ENCODE assay signal across 17 mouse cellular contexts in the genomic region with DNA sequence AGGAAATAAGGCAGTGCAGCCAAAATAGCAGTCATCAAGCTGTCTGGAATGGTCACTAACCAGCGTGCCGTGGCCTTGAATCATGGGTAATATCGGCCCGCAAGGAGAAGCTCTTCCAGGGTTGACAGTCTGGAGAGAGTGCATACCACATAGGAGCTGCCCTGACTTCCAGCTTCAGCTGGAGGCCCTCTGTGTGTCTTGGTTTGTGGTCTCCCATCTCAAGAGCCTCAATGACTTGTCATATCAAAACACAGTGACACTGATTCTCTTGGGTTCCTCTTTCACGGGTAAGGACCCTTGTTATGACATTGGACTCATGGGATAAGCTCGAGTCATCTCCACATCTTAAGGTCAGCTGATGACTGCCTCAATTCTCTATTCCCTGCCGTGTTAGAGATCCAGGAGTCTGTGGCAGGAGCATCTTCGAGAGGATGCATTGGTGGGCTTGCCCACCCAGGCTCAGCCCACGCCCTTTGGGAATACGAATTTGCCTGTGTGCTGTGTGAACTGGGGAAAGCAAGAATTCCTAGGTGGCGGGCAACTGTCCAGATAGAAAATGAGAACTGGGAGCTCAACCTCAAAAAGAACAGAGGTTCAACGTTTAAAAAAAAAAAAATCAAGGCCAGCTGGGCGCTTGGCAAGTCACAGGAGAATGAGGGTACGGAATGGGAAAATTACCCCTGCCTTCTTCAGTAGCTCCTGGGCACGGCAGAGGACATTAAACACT.
DNase-seq lines count a peak whose midpoint lies in the region; ATAC-seq and TF ChIP-seq lines count a peak whose summit lies in the region.
"Had no signal": no experiment of that assay in that cellular context is flagged by ENCODE, and none has a peak within 500 bp of the region (broad histone marks: within the 10 kb centered on the region; RNA-seq: fewer than 3 reads in every experiment).

No protein-coding gene starts in this region.

- H3K9me3 ChIP-seq in kidney, embryonic 14.5 days (ENCODE audit: control insufficient read depth, low read length) = no peaks in the 10 kb centered on the region
- H3K9me3 ChIP-seq in forebrain, embryonic 13.5 days (replicated peaks) = no peaks in the 10 kb centered on the region
- H3K9me3 ChIP-seq: embryonic facial prominence, embryonic 12.5 days; heart, embryonic 13.5 days; hindbrain, embryonic 15.5 days had no signal

- 87% methylated on average over 15 of the region's 15 CpGs for WGBS in small intestine, adult 2 months
- WGBS in kidney, embryonic 14.5 days = 87% methylated on average over 15 of the region's 15 CpGs
- 91% methylated on average over 15 of the region's 15 CpGs for WGBS in forebrain, embryonic 13.5 days

- TF ChIP-seq CTCF in small intestine, adult 2 months (IDR thresholded peaks at IDR 0.05; ENCODE audit: extremely low read depth, insufficient read length, insufficient replicate concordance, low read depth, low read length) = no peak

- no peaks in the 10 kb centered on the region for H3K36me3 ChIP-seq in small intestine, adult 2 months (ENCODE audit: control insufficient read depth, insufficient read depth, low read length)
- H3K36me3 ChIP-seq in kidney, embryonic 14.5 days (ENCODE audit: control insufficient read depth, insufficient read depth, low read length) = no peaks in the 10 kb centered on the region
- no peaks in the 10 kb centered on the region for H3K36me3 ChIP-seq in forebrain, embryonic 13.5 days (ENCODE audit: poor library complexity, severe bottlenecking)
- H3K36me3 ChIP-seq: embryonic facial prominence, embryonic 12.5 days; heart, embryonic 13.5 days; hindbrain, embryonic 15.5 days had no signal

- no peaks in the 10 kb centered on the region for H3K27me3 ChIP-seq in small intestine, adult 2 months (ENCODE audit: control insufficient read depth, insufficient read depth, low read length)
- no peaks in the 10 kb centered on the region for H3K27me3 ChIP-seq in kidney, embryonic 14.5 days (ENCODE audit: control insufficient read depth, insufficient read depth, low read length)
- no peaks in the 10 kb centered on the region for H3K27me3 ChIP-seq in forebrain, embryonic 13.5 days
- H3K27me3 ChIP-seq: embryonic facial prominence, embryonic 12.5 days; heart, embryonic 13.5 days; hindbrain, embryonic 15.5 days had no signal

- DNase-seq in adrenal gland, adult 8-10 months = peak; percentile 6
- DNase-seq in adrenal gland, adult 2 months = no peak
- peak; percentile 22 for DNase-seq in 416B (ENCODE audit: low read depth)
- DNase-seq: adrenal gland, postnatal 25 days; cerebellum, adult 11 months; cerebellum, adult 8-10 months; cerebellum, postnatal 14 days; gastrocnemius, postnatal 10 days; heart, postnatal 36 days had no signal

- H3K9ac ChIP-seq in kidney, embryonic 14.5 days (ENCODE audit: low read depth, low read length) = no peak overlapping the region
- H3K9ac ChIP-seq in forebrain, embryonic 13.5 days = no peak overlapping the region
- H3K9ac ChIP-seq: embryonic facial prominence, embryonic 12.5 days; heart, embryonic 13.5 days; hindbrain, embryonic 15.5 days had no signal

- no peak for TF ChIP-seq POLR2A in small intestine, adult 2 months (IDR thresholded peaks at IDR 0.05; ENCODE audit: low read depth, low read length)

- no peaks in the 10 kb centered on the region for H3K4me1 ChIP-seq in small intestine, adult 2 months (ENCODE audit: control insufficient read depth, insufficient read depth, insufficient read length, low read length)
- no peaks in the 10 kb centered on the region for H3K4me1 ChIP-seq in kidney, embryonic 14.5 days (ENCODE audit: control insufficient read depth, insufficient read depth, low read length)
- no peaks in the 10 kb centered on the region for H3K4me1 ChIP-seq in forebrain, embryonic 13.5 days
- H3K4me1 ChIP-seq: embryonic facial prominence, embryonic 12.5 days; heart, embryonic 13.5 days; hindbrain, embryonic 15.5 days had no signal

- no peak overlapping the region for H3K4me2 ChIP-seq in kidney, embryonic 14.5 days (replicated peaks; ENCODE audit: low read depth, low read length)
- H3K4me2 ChIP-seq in forebrain, embryonic 13.5 days = no peak overlapping the region
- H3K4me2 ChIP-seq: embryonic facial prominence, embryonic 12.5 days; heart, embryonic 13.5 days; hindbrain, embryonic 15.5 days had no signal

- H3K4me3 ChIP-seq in small intestine, adult 2 months (ENCODE audit: low read depth, low read length) = no peak overlapping the region
- no peak overlapping the region for H3K4me3 ChIP-seq in kidney, embryonic 14.5 days (ENCODE audit: low read length)
- H3K4me3 ChIP-seq in forebrain, embryonic 13.5 days = no peak overlapping the region
- H3K4me3 ChIP-seq: embryonic facial prominence, embryonic 12.5 days; heart, embryonic 13.5 days; hindbrain, embryonic 15.5 days had no signal

- H3K27ac ChIP-seq in small intestine, adult 2 months (ENCODE audit: insufficient read depth, low read depth, low read length) = 0 out of 2 replicates have a peak overlapping the region, but pooled peaks have one; percentile 46
- H3K27ac ChIP-seq in kidney, embryonic 14.5 days (ENCODE audit: low read depth, low read length) = no peak overlapping the region
- no peak overlapping the region for H3K27ac ChIP-seq in forebrain, embryonic 13.5 days
- H3K27ac ChIP-seq: embryonic facial prominence, embryonic 12.5 days; heart, embryonic 13.5 days; hindbrain, embryonic 15.5 days had no signal

- ATAC-seq in common myeloid progenitor, adult 5-6 weeks (replicated peaks; ENCODE audit: low read depth, poor library complexity, severe bottlenecking) = peak; percentile 77
- ATAC-seq in kidney, embryonic 14.5 days (ENCODE audit: low FRiP score, low TSS enrichment) = no peak
- ATAC-seq in forebrain, embryonic 13.5 days = no peak
- ATAC-seq: forebrain, embryonic 16.5 days had no signal
